Mouse (Mus musculus) limb, embryonic 12.5 days (tissue): Measurements from ENCODE around the gene Relch. TPM values are rescaled to one million over a fixed set of nuclear protein-coding genes. Genes with fewer than 3 reads are reported as not detected.
"Not testable (repeated sequence)": the region's sequence is repeated elsewhere in the genome, so short reads cannot be mapped to it uniquely, and the experiment has no call there.

Experiments used
- ATAC-seq: fragments of 200-750 bp; cut with Nextera tagmentation; 2 replicates; pipeline ENCODE4 v1.8.0; 2017; ENCODE audit warnings: low read depth, moderate TSS enrichment; ENCODE audit not compliant: insufficient number of reproducible peaks, insufficient read depth, low FRiP score, low TSS enrichment
- H3K27ac ChIP-seq: fragments of 300-500 bp; sonication (generic); 2 replicates; pipeline ENCODE4 v1.5.1; 2016; ENCODE audit warnings: mild to moderate bottlenecking, moderate library complexity
- H3K27me3 ChIP-seq: fragments of 300-500 bp; sonication (generic); 2 replicates; pipeline ENCODE4 v1.6.1; 2016; ENCODE audit warnings: mild to moderate bottlenecking, moderate library complexity
- H3K36me3 ChIP-seq: fragments of 300-500 bp; sonication (generic); 2 replicates; pipeline ENCODE4 v1.6.1; 2016; ENCODE audit warnings: mild to moderate bottlenecking, moderate library complexity
- H3K4me1 ChIP-seq: fragments of 300-500 bp; sonication (generic); replicated peaks from 2 replicates; pipeline ENCODE4 v1.6.1; 2016
- H3K4me2 ChIP-seq: fragments of 300-500 bp; sonication (generic); 2 replicates; pipeline ENCODE4 v1.6.1; 2016; ENCODE audit warnings: mild to moderate bottlenecking, moderate library complexity
- H3K4me3 ChIP-seq: fragments of 300-500 bp; sonication (generic); replicated peaks from 2 replicates; pipeline ENCODE4 v1.5.1; 2016; ENCODE audit warnings: mild to moderate bottlenecking
- H3K9ac ChIP-seq: fragments of 300-500 bp; sonication (generic); replicated peaks from 2 replicates; pipeline ENCODE4 v1.6.1; 2016; ENCODE audit warnings: mild to moderate bottlenecking, moderate library complexity
- H3K9me3 ChIP-seq: fragments of 300-500 bp; sonication (generic); 2 replicates; pipeline ENCODE4 v1.6.1; 2016; ENCODE audit warnings: mild to moderate bottlenecking, moderate library complexity
- WGBS: fragments of 180-500 bp; shearing (Covaris S2); methylation state at CpG from one replicate; pipeline ENCODE4 v1.1.7; 2016; 5-methylcytosine and 5-hydroxymethylcytosine counted together
- polyA plus RNA-seq: library from polyadenylated mRNA; unstranded; fragments of >200 nt; fragmentation: Nextera tagmentation; extraction: Ambion mirVana; gene quantifications from 2 replicates; pipeline ENCODE4 v1.2.1, GENCODE M21; 2016

The Relch gene
- polyA plus RNA-seq, 1 experiment from 2014 or later = 29.7 TPM

GRCm38 (mm10) chr1:105746444-105746843, 82.8 kb downstream of the Relch start:
- Histone ChIP-seq H3K27me3 (no peaks in the 10 kb centered on the region), H3K9ac (no peak overlapping the region), H3K4me3 (no peak overlapping the region), H3K9me3 (no peaks in the 10 kb centered on the region), H3K4me2 (no peak overlapping the region), H3K36me3 (peaks cover 58% of the 10 kb centered on the region), H3K4me1 (no peaks in the 10 kb centered on the region), H3K27ac (no peak overlapping the region)
- no peak for ATAC-seq
- 93% methylated on average over 1 of the region's 1 CpGs for WGBS

- Histone ChIP-seq H3K27ac (no peak overlapping the region), H3K4me1 (no peaks in the 10 kb centered on the region), H3K27me3 (no peaks in the 10 kb centered on the region), H3K9me3 (no peaks in the 10 kb centered on the region), H3K36me3 (peaks cover 52% of the 10 kb centered on the region), H3K9ac (no peak overlapping the region), H3K4me3 (no peak overlapping the region), H3K4me2 (no peak overlapping the region)
- 91% methylated on average over 5 of the region's 5 CpGs for WGBS
- no peak for ATAC-seq
Observed at GRCm38 (mm10) chr1:105746858-105747596, 83.4 kb downstream of the Relch start.

GRCm38 (mm10) chr1:105748091-105748799, 84.6 kb downstream of the Relch start:
- ATAC-seq = no peak
- Histone ChIP-seq H3K4me3 (no peak overlapping the region), H3K4me2 (no peak overlapping the region), H3K27me3 (no peaks in the 10 kb centered on the region), H3K4me1 (no peaks in the 10 kb centered on the region), H3K9ac (no peak overlapping the region), H3K9me3 (no peaks in the 10 kb centered on the region), H3K36me3 (peaks cover 44% of the 10 kb centered on the region), H3K27ac (no peak overlapping the region)
- 93% methylated on average over 4 of the region's 4 CpGs for WGBS

- Histone ChIP-seq H3K9ac (no peak overlapping the region), H3K36me3 (peaks cover 20% of the 10 kb centered on the region; the same call in 1 of the 2 replicates), H3K9me3 (no peaks in the 10 kb centered on the region), H3K27ac (no peak overlapping the region), H3K4me2 (no peak overlapping the region), H3K4me3 (no peak overlapping the region), H3K4me1 (no peaks in the 10 kb centered on the region), H3K27me3 (no peaks in the 10 kb centered on the region)
- 78% methylated on average over 4 of the region's 4 CpGs for WGBS
- no peak for ATAC-seq
Observed at GRCm38 (mm10) chr1:105752196-105752595, 88.5 kb downstream of the Relch start.

GRCm38 (mm10) chr1:105752944-105753343, 89.3 kb downstream of the Relch start:
- Histone ChIP-seq H3K9me3 (no peaks in the 10 kb centered on the region), H3K27ac (no peak overlapping the region), H3K27me3 (no peaks in the 10 kb centered on the region), H3K9ac (no peak overlapping the region), H3K4me3 (no peak overlapping the region), H3K36me3 (peaks cover 19% of the 10 kb centered on the region; the same call in 1 of the 2 replicates), H3K4me1 (no peaks in the 10 kb centered on the region), H3K4me2 (no peak overlapping the region)
- no peak for ATAC-seq
- 100% methylated on average over 1 of the region's 1 CpGs for WGBS

- no peak overlapping the region for H3K4me3 ChIP-seq
- no peak for ATAC-seq
- H3K4me2 ChIP-seq = no peak overlapping the region
- H3K27ac ChIP-seq = no peak overlapping the region
- no peak overlapping the region for H3K9ac ChIP-seq
- whole genome bisulfite sequencing = 86% methylated on average over 4 of the region's 4 CpGs
- 0 out of 2 replicates have a peak, but pooled peaks cover 3% of the 10 kb centered on the region for H3K36me3 ChIP-seq
- H3K27me3 ChIP-seq = no peaks in the 10 kb centered on the region
- H3K4me1 ChIP-seq = no peaks in the 10 kb centered on the region
- peaks cover 12% of the 10 kb centered on the region; the same call in 1 of the 2 replicates for H3K9me3 ChIP-seq
Observed at GRCm38 (mm10) chr1:105758798-105759197, 95.1 kb downstream of the Relch start.

GRCm38 (mm10) chr1:105759422-105760165, 95.9 kb downstream of the Relch start:
- no peak overlapping the region for H3K4me2 ChIP-seq
- no peaks in the 10 kb centered on the region for H3K27me3 ChIP-seq
- 88% methylated on average over 3 of the region's 3 CpGs for WGBS
- ATAC-seq = no peak
- H3K4me1 ChIP-seq = no peaks in the 10 kb centered on the region
- no peak overlapping the region for H3K4me3 ChIP-seq
- no peaks in the 10 kb centered on the region for H3K36me3 ChIP-seq
- H3K9me3 ChIP-seq = peaks cover 12% of the 10 kb centered on the region; the same call in 1 of the 2 replicates
- H3K9ac ChIP-seq = no peak overlapping the region
- H3K27ac ChIP-seq = no peak overlapping the region

GRCm38 (mm10) chr1:105765586-105765985, 101.9 kb downstream of the Relch start:
- H3K4me2 ChIP-seq = no peak overlapping the region
- WGBS = 76% methylated on average over 8 of the region's 8 CpGs
- no peak overlapping the region for H3K9ac ChIP-seq
- H3K27me3 ChIP-seq = no peaks in the 10 kb centered on the region
- H3K9me3 ChIP-seq = peaks cover 12% of the 10 kb centered on the region; the same call in 1 of the 2 replicates
- no peaks in the 10 kb centered on the region for H3K36me3 ChIP-seq
- ATAC-seq = no peak
- no peak overlapping the region for H3K27ac ChIP-seq
- H3K4me3 ChIP-seq = no peak overlapping the region
- no peaks in the 10 kb centered on the region for H3K4me1 ChIP-seq

GRCm38 (mm10) chr1:105766099-105766498, 102.4 kb downstream of the Relch start:
- not testable (repeated sequence) for H3K4me1 ChIP-seq, H3K4me3 ChIP-seq, H3K9ac ChIP-seq, H3K4me2 ChIP-seq, ATAC-seq, H3K36me3 ChIP-seq, H3K27me3 ChIP-seq, H3K27ac ChIP-seq
- peaks cover 12% of the 10 kb centered on the region; the same call in 1 of the 2 replicates for H3K9me3 ChIP-seq
- WGBS = 67% methylated on average over 9 of the region's 9 CpGs

GRCm38 (mm10) chr1:105768397-105768796, 104.7 kb downstream of the Relch start:
- 89% methylated on average over 2 of the region's 2 CpGs for WGBS
- no peak overlapping the region for H3K4me3 ChIP-seq
- ATAC-seq = no peak

GRCm38 (mm10) chr1:105770685-105771084, 107.0 kb downstream of the Relch start:
- no peaks in the 10 kb centered on the region for H3K27me3 ChIP-seq
- H3K9me3 ChIP-seq = no peaks in the 10 kb centered on the region
- 87% methylated on average over 2 of the region's 2 CpGs for WGBS
- H3K9ac ChIP-seq = no peak overlapping the region
- no peak overlapping the region for H3K4me2 ChIP-seq
- no peaks in the 10 kb centered on the region for H3K36me3 ChIP-seq
- no peak for ATAC-seq
- H3K27ac ChIP-seq = no peak overlapping the region
- no peaks in the 10 kb centered on the region for H3K4me1 ChIP-seq
- no peak overlapping the region for H3K4me3 ChIP-seq

More at GRCm38 (mm10) chr1:105768397-105768796, 104.7 kb downstream of the Relch start:
- H3K4me2 ChIP-seq = no peak overlapping the region
- H3K36me3 ChIP-seq = no peaks in the 10 kb centered on the region
- 0 out of 2 replicates have a peak, but pooled peaks cover under 1% of the 10 kb centered on the region for H3K9me3 ChIP-seq
- H3K4me1 ChIP-seq = no peaks in the 10 kb centered on the region
- H3K27ac ChIP-seq = no peak overlapping the region
- H3K27me3 ChIP-seq = no peaks in the 10 kb centered on the region
- H3K9ac ChIP-seq = no peak overlapping the region
